ENCODE assay signal across 17 mouse cellular contexts in the genomic region with DNA sequence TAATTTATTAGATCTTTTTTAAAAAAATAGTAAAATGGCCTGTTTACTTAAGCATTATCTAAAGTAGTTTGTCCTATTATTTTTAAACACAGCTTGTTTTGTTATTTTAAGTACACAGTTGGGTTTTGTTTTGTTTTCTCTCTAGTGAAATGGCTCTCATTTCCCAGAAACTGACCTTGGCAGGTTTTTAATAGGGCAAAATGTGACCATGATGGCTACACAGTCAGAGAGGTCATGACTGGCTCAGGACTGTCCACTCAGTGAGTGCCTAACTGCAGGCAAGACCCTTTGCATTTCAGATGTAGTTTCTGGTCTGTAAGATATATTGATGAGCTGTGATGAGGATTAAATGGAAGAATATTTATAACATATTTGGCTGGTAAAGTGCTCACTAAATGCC.
"Had no signal": no experiment of that assay in that cellular context is flagged by ENCODE, and none has a peak within 500 bp of the region (broad histone marks: within the 10 kb centered on the region; RNA-seq: fewer than 3 reads in every experiment).

No protein-coding gene starts in this region.

- H3K9me3 ChIP-seq: limb, embryonic 12.5 days; limb, embryonic 15.5 days; lung, embryonic 15.5 days; megakaryocyte, embryonic 14.5 days; midbrain, embryonic 10.5 days; midbrain, embryonic 13.5 days had no signal

- H3K4me2 ChIP-seq: limb, embryonic 12.5 days; limb, embryonic 15.5 days; lung, embryonic 15.5 days; midbrain, embryonic 13.5 days had no signal

- H3K4me3 ChIP-seq: limb, embryonic 12.5 days; limb, embryonic 15.5 days; lung, embryonic 15.5 days; megakaryocyte, embryonic 14.5 days; midbrain, embryonic 10.5 days; midbrain, embryonic 13.5 days had no signal

- H3K27ac ChIP-seq: limb, embryonic 12.5 days; limb, embryonic 15.5 days; liver, embryonic 14.5 days; lung, embryonic 15.5 days; midbrain, embryonic 10.5 days; midbrain, embryonic 13.5 days had no signal

- H3K36me3 ChIP-seq: midbrain, embryonic 10.5 days had no signal

- H3K4me1 ChIP-seq: limb, embryonic 12.5 days; limb, embryonic 15.5 days; lung, embryonic 15.5 days; megakaryocyte, embryonic 14.5 days; midbrain, embryonic 10.5 days; midbrain, embryonic 13.5 days had no signal

- H3K27me3 ChIP-seq: limb, embryonic 12.5 days; limb, embryonic 15.5 days; lung, embryonic 15.5 days; megakaryocyte, embryonic 14.5 days; midbrain, embryonic 13.5 days had no signal

- ATAC-seq: midbrain, embryonic 13.5 days; midbrain, embryonic 16.5 days had no signal

- DNase-seq: kidney, adult 18-20 months; kidney, postnatal 25 days; left cerebral cortex, postnatal 4 days; lung, adult 18-20 months; lung, postnatal 10 days; lung, postnatal 36 days; thymus, adult 2 months; thymus, postnatal 14 days; thymus, postnatal 4 days had no signal

- H3K9ac ChIP-seq: limb, embryonic 12.5 days; limb, embryonic 15.5 days; liver, embryonic 14.5 days; lung, embryonic 15.5 days; midbrain, embryonic 13.5 days had no signal
